Mouse (Mus musculus) forebrain, embryonic 11.5 days (tissue): ENCODE results near the gene Cnst. TPM values are rescaled to one million over a fixed set of nuclear protein-coding genes. Genes with fewer than 3 reads are reported as not detected.

Experiments used
- ATAC-seq: fragments of 200-750 bp; cut with Nextera tagmentation; replicated peaks from 2 replicates; pipeline ENCODE4 v1.8.0; 2017; ENCODE audit warnings: moderate TSS enrichment; ENCODE audit not compliant: low FRiP score
- DNase-seq: peaks from one replicate; pipeline ENCODE4 v3.0.0-alpha.2; 2017; ENCODE audit warnings: low spot score
- H3K27ac ChIP-seq: fragments of 300-500 bp; sonication (generic); 2 replicates; pipeline ENCODE4 v1.5.1; 2014; ENCODE audit warnings: low read depth, low read length
- H3K27me3 ChIP-seq: fragments of 300-500 bp; sonication (generic); 2 replicates; pipeline ENCODE4 v1.6.1; 2014; ENCODE audit warnings: mild to moderate bottlenecking, low read length, mixed read lengths; ENCODE audit not compliant: control insufficient read depth, insufficient read depth
- H3K36me3 ChIP-seq: fragments of 300-500 bp; sonication (generic); 2 replicates; pipeline ENCODE4 v1.6.1; 2014; ENCODE audit warnings: mild to moderate bottlenecking, low read length, moderate library complexity, mixed read lengths; ENCODE audit not compliant: control insufficient read depth, insufficient read depth
- H3K4me1 ChIP-seq: fragments of 300-500 bp; sonication (generic); replicated peaks from 2 replicates; pipeline ENCODE4 v1.6.1; 2014; ENCODE audit warnings: low read length, mixed read lengths; ENCODE audit not compliant: control insufficient read depth, insufficient read depth
- H3K4me2 ChIP-seq: fragments of 300-500 bp; sonication (generic); 2 replicates; pipeline ENCODE4 v1.6.1; 2014; ENCODE audit warnings: low read depth, mild to moderate bottlenecking, low read length, moderate library complexity, mixed read lengths; ENCODE audit not compliant: severe bottlenecking
- H3K4me3 ChIP-seq: fragments of 300-500 bp; sonication (generic); 2 replicates; pipeline ENCODE4 v1.5.1; 2014; ENCODE audit warnings: low read depth, low read length
- H3K9ac ChIP-seq: fragments of 300-500 bp; sonication (generic); 2 replicates; pipeline ENCODE4 v1.6.1; 2014; ENCODE audit warnings: low read length
- H3K9me3 ChIP-seq: fragments of 300-500 bp; sonication (generic); 2 replicates; pipeline ENCODE4 v1.6.1; 2016; ENCODE audit warnings: low read length, mixed read lengths; ENCODE audit not compliant: control insufficient read depth
- WGBS: fragments of 180-500 bp; shearing (Covaris S2); extraction: QIAGEN DNeasy Blood & Tissue Kit; methylation state at CpG from one replicate; pipeline ENCODE4 v1.1.7; 2014; 5-methylcytosine and 5-hydroxymethylcytosine counted together
- polyA plus RNA-seq: library from polyadenylated mRNA; unstranded; fragments of >200 nt; fragmentation: Nextera tagmentation; extraction: Ambion mirVana; gene quantifications from 2 replicates; pipeline ENCODE4 v1.2.1, GENCODE M21; 2014

Gene Cnst
- polyA plus RNA-seq, 1 experiment from 2014 or later: 23.6 TPM

DNA sequence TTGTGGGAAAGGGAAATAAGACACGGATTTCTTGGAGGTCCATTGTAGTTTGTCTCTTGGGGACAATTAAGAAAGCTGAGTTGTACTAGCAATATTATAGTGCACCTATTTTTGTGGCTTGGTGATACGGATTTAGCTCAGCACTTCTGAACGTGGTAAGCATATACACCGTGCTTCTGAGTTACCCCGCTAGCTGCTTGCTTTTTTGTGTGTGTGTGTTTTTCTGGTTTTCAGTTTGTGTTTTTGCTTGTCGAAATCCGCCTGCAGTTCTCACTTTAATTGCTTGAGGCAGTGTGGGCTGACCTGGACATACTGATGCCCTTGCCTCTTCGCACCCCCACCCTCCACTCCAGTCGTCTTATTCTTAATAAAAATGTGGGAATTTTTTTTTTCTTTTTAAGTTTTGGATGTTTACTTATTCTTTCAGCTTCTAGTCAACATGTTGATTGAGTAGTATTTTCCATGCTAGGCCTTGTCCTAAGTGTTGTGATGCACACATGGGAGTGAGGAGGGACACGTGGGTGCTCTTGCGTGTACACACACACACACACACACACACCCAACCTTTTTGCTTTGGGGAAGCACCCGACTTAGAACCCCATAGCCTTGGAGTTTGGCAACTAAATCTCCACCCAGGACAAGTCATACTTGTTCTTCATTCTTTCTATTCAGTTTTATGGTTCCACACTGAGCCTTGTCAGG, 122.8 kb downstream of the Cnst start:
- H3K4me3 ChIP-seq: peak overlapping the region; percentile 73
- ATAC-seq: no peak
- 22% methylated on average over 12 of the region's 12 CpGs for WGBS

DNA sequence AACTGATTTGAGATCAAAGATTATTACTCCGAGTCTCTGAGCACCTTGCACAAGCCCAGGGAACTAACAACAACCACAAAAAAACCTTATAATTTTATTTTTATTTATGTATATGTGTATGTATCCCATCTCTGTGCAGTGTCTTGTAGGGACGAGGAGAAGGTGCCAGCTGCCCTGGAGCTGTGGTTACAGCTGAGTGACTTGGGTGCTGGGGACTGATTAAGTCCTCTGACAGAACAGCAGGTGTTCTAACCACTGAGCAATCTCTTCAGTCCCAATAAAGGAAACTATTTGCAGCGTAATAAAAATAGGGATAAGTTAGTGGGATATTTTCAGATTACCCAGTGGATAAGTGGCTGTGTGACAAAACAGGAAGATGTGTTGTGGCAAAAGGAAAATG, 128.2 kb downstream of the Cnst start:
- no peak overlapping the region for H3K4me3 ChIP-seq
- H3K4me2 ChIP-seq: no peak overlapping the region
- no peak for DNase-seq
- H3K9me3 ChIP-seq: no peaks in the 10 kb centered on the region
- no peaks in the 10 kb centered on the region; the same call in 1 of the 2 replicates for H3K36me3 ChIP-seq
- no peak for ATAC-seq
- WGBS: 90% methylated on average over 3 of the region's 3 CpGs
- H3K9ac ChIP-seq: no peak overlapping the region
- no peaks in the 10 kb centered on the region for H3K27me3 ChIP-seq
- H3K4me1 ChIP-seq: no peaks in the 10 kb centered on the region
- no peak overlapping the region for H3K27ac ChIP-seq

More for the DNA sequence above, 122.8 kb downstream of the Cnst start:
- Histone ChIP-seq H3K36me3 (no peaks in the 10 kb centered on the region; the same call in 1 of the 2 replicates), H3K4me1 (no peaks in the 10 kb centered on the region), H3K27me3 (no peaks in the 10 kb centered on the region), H3K4me2 (peak overlapping the region; percentile 77), H3K9ac (peak overlapping the region; percentile 86), H3K27ac (0 out of 2 replicates have a peak overlapping the region, but pooled peaks have one; percentile 14), H3K9me3 (no peaks in the 10 kb centered on the region)
- no peak for DNase-seq

DNA sequence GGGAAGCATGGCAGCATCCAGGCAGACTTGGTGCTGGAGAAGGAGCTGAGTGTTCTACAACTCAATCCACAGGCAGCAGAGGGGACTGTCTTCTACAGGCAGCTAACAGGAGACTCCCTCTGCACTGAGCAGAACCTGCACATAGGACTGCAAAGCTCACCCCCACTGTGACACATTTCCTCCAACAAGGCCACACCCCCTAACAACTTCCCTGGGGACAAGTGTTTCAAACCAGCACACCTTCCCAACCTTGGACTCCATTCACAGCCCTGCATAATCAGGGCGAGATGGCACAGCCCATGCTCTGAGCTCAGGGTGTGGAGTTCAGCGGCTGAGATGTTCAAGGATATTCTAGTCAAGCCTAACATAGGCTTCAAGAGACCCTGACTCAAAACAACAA, 130.9 kb downstream of the Cnst start:
- WGBS: 90% methylated on average over 2 of the region's 2 CpGs

More for the DNA sequence above, 130.9 kb downstream of the Cnst start:
- H3K27ac ChIP-seq: no peak overlapping the region
- H3K4me2 ChIP-seq: no peak overlapping the region
- no peaks in the 10 kb centered on the region for H3K4me1 ChIP-seq
- no peak overlapping the region for H3K4me3 ChIP-seq
- DNase-seq (no peak), ATAC-seq (no peak)
- H3K9me3 ChIP-seq: no peaks in the 10 kb centered on the region
- no peaks in the 10 kb centered on the region for H3K36me3 ChIP-seq
- no peak overlapping the region for H3K9ac ChIP-seq
- H3K27me3 ChIP-seq: no peaks in the 10 kb centered on the region

Other genes with a start within 250 kb of the Cnst start
- gene Smyd3, start 28.3 kb upstream of the Cnst start, polyA plus RNA-seq: 14.1 and 16.1 TPM in 2 replicates
- 23.8 and 25.1 TPM in 2 replicates for gene Tfb2m, start 103 bp upstream of the Cnst start, polyA plus RNA-seq
- gene Sccpdh, start 121.8 kb downstream of the Cnst start, polyA plus RNA-seq: 76.7 and 79.5 TPM in 2 replicates
- not detected in 2 replicates for gene Kif28, start 198.9 kb downstream of the Cnst start, polyA plus RNA-seq